Mouse (Mus musculus) thymus, postnatal 10 days (tissue): Measurements from ENCODE around the gene Tsga10ip.

Experiments
- DNase-seq, 2 experiments: peaks; one replicate each; pipeline ENCODE4 v3.0.0; 2021; ENCODE audit warnings: low spot score in 2 of 2

Gene Tsga10ip

DNA sequence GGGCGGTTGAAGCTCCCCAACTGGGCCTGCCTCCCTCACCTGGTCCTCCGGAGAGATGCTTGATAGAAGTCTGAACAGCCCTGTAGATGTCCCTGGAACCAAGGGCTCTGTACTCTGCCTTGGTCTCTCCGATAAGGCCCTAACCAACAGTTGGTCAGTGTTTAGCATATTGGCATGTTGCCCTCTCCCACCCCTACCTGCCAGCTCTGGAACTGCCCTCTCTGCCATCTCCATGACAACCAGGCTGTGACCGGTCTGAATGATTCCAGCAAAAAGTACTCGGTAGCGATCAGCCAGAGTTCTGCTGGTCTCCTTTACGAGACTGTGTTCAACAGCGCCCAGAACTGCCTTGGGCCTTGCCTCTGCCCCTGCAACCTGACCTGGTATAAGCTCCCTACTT lies at the start of gene Tsga10ip:
Tsga10ip (minus strand) TSS at position 234 of the 400 bp plus-strand sequence.
- DNase-seq: no peak

DNA sequence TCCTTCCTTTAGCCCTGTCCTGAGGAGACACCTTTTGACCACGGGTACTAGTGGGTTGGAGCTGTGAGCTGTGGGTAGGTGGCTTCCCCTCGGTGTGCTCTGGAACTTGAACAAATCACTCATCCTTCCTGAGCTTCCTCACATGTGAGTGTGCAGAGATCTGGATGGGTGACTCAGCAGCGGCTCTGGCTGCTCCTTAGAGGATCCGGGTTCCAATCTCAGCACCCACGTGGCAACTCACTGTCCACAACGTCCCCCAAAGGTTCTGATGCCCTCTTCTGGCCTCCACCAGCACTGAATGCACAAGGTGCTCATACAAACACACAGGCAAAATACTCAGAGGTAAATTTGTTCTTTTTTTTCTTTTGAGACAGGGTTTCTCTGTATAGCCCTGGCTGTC lies 49.4 kb upstream of the Tsga10ip start:
- DNase-seq: no peak

DNA sequence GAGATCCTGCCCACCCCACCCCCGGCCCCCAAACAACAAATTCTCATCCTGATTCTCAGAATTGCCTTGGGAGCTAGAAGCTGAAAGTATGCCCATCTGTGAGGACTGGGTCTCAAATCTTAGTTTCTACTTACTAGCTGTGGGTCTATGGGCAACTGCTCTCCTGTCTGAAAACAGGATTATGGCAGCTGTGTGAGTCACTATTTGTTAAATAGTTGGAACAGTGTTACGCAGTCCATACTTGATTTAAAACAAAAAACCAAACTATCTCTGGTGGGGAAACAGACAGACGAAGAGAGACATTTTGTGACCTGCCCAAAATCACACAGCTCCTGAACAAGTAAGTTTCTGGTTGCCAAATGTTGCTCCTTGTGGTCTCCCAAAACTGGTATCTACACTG lies 47.3 kb upstream of the Tsga10ip start:
- no peak for DNase-seq

DNA sequence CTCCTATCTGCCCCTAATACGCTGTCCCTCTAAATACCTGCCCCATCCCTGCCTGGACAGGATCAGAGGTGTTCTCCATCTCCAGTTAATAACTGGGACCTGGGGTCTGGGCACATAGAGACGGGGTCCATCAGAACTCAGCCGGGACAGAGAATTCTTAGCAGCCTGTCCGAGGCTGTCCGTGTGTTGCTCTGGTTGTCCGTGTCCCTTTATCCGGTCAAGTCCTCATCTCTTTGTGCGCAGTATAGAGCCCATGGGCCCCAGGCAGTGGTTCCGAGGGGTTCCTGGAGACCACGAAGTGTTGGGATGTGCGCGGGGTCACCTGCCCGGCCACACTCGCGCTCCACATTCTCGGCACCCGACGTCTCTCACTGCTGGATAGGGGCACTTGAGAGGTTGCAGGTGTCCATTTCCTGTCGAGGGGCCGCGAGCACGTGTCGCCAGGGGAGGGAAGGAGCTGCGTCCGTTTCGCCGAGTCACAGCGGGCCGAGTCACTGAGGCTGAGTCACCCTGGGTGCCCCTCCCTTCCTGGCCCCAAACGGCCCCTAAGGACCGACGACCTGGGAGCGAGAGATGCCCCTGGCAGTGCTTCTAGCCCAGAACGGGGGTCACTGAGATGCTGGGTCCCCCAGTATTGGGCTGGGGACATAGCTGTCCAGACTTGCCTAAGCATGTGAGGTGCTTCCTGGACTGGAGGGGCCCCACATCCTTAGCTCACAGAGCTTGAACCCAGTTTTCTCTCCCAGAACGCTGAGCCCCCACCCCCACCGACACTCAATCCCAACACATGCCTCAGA lies 46.2 kb upstream of the Tsga10ip start:
- DNase-seq: no peak

DNA sequence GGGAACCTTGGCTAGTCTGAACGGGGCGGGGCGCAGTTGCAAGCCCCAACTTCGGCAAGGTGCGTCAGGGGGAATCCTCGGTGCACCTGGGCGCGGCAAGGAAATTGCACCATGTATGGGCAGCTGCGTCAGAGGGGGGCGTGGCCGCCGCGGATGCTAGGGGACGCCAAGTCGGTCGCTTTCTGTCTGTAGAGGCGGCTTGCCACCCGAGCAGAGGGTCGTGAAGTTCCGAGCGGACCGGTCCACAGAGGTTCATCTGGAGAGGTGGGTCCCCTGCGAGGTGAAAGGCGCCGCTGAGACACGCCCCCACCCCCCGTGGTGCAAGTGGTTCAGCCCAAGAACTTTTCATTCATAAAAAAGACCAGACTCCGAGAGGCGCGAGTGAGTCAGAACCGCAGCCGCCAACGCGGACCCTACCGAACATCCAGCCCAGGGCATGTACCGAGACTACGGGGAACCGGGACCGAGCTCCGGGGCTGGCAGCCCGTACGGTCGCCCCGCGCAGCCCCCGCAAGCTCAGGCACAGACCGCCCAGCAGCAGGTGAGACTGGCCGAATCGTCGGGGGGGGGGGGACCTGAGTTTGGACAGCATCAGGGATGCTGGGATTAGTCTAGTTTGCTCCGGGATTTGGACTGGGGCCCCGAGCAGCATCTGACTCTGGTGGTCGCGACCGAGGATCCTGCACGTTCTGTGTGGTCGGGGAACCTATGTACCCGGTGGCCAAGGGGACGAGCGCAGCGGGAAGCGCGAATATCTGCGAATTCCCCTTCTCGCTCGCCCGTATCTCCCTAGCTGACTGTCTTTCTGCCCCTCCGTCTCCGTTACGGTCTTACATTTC lies 45.4 kb upstream of the Tsga10ip start, which contains the start of gene Fosl1:
Fosl1 (plus strand) TSS at position 33 of the 839 bp plus-strand sequence.
- DNase-seq: peak; percentile 73 to 81

DNA sequence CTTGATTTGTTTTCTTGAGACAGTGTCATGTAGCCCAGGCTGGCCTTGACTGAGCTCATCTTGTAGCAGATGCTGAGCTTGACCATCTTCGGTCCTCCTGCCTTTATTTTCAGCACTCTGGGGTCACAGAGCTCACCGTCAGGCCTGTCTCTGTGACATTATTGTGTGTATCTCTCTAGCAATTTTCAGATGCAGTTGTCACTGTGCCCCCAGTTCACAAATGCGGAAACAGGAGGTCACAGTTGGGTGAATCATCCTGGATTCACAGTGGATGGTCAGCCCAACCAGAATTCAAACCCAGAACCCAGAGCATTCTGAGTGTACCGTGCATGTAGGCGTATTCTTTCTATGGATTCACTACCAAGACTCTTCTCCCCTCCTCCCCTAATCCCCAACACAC lies 43.4 kb upstream of the Tsga10ip start:
- DNase-seq: no peak

DNA sequence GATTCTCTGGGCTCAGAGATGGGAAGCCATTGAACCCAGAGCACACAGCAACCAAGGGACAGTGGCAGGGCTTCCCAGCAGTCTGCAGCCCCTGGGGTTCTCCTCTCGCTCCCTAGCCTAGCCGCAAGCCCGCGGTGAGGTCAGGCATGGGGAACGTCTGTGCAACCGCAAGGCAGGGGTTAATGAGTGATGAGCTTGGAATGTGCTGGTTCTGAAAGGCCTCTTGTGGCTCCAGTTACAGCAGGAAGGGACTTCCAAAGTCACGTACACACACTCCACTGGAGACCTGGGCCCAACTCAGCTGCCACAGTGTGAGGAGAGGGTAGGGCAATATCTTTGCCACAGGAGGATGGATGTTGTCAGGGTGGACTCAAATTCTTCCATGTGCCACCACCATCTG lies 42.6 kb upstream of the Tsga10ip start:
- no peak for DNase-seq

DNA sequence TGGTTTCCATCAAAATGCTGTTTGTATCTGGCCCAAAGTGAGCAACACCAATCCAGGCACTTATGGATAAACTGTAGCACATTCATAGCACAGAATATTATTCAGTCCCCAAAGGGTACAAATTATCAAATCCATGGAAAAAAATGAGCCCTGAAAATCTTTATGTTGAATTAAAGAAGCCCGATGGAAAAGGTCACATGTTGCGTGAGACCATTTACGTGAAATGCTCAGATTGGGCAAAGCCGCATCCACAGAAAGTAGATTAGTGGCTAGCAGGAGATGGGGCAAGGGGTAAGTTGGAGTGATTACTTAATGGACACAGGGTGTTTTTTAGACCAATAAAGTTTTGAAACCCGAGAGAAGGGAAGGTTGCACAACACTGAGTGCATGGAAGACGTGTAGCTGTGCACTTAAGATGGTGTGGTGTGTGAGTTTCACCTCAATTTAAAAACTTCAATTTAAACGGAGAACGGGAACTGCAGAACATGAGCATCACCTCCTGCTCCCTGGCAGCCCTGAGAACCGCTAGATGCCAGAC lies 42.1 kb upstream of the Tsga10ip start:
- DNase-seq: no peak

DNA sequence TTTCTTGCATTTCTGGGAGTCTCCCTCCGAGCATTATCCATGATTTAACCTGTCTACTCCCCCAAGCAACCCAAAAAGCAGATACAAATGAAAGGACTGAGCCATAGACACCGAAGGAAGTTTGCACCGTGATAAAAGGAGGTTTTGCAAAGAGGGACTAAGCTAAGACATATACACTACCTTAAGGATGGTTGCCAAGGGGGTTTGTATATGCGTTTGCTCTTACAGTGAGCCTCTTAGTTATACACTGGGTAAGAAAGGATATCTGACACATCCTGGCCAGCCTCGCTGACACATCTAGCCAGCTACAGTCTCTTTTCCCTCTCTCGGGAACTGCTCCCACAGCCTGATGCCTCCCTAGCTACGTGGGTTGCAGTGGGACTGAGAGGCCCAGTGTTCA lies 31.6 kb upstream of the Tsga10ip start:
- DNase-seq: no peak

DNA sequence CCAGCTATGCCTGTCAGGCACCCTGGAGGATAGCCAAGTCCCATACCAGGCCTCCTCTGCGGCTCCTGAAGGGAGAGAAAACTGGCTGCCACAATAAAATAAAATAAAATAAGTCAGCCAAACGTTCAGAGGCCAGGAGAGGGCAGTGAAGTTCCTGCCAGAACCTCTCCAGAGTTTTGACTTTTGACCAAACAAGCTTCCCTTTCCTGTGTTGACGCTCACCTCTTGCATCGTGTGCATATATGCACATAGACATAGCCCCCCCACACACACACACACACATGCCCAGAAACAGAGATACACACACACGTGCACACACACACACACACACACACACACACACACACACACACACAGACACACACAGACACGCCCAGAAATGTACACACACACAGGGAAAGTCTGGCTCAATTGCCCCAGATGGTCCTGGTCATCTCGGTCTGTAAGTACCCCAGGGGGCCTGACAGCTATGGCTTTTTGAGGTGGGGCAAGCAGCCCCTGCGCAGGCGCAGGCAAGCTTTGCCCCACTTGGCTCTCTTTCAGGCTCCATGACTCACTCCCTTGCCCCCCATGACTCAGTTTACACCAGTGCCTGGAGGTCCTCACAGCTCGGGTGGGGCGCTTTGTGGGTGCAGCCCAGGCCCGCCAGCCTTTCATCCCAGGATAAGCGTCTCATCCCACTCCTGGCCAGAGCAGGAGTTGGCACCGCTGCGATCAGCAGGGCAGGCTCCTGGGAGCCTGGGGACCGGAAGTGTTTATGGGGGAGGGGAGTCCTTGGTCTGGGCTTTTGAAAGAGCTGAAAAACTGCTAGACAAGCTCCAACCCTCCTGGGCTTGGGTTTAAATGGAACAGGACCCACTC lies 30.9 kb upstream of the Tsga10ip start:
- DNase-seq: peak; percentile 64 to 67

DNA sequence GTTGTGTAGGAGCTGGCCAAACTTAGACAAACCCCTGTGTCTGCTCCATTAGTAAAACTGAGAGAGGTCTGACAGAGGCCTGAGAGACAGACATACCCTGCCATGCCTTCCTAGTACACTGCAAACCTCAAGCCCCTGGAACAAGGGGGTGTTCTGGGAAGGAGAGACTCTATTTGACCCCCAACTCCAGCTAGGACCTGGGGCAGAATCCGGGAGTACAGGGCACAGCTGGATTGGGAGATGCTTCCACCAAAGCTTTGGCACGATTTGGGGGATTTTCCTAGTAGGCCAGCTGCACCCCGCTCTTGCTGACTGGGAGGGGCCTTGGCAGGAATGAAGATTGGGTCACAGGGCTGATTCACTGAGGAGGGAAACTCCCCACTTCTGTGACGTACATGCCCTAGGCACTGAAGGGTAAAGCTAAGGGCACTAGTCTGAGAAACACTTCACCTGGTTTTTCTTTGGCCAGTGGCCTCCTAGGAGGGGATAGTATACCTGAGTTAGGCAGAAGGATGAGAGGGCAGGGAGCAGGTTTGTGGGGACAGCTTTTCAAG lies 29.7 kb upstream of the Tsga10ip start:
- DNase-seq: no peak

DNA sequence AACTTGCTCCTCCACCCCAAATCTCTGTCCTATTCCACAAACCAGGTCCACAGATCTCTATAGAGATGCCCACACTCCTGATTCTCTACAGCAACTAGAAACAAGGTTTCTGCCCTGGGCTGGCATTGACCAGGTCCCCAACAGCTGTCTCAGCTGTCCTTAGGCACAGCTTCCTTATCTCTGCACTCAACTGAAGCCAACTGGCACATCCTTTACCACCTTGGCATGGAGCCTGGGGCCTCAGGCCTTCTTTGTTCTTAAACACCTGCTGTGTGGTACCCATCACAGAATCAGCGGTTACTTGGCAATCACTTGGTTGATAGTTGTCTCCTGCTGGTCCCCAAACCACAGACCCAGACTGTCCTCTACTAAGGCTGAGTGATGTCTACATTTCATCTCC lies 28.1 kb upstream of the Tsga10ip start:
- DNase-seq: no peak

DNA sequence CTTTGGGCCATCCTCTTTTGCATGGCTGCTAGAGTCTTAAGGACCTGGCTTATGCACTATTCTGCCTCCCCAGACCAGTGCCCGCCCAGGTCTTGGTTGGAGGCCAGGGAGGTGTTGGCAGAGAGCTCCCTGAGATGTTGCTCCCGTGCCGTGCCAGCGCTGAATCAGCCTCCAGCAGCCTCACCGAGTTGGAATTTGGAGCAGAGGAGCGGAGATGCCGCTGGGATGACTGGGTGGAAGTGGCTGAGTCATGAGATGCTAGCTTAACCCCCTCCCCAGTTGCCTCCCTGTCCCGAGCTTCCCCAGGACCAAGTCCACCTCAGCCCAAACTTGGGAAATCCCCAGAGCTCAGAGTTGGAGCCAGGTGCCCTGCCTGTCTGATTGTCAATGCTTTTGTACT lies 27.5 kb upstream of the Tsga10ip start:
- no peak for DNase-seq

DNA sequence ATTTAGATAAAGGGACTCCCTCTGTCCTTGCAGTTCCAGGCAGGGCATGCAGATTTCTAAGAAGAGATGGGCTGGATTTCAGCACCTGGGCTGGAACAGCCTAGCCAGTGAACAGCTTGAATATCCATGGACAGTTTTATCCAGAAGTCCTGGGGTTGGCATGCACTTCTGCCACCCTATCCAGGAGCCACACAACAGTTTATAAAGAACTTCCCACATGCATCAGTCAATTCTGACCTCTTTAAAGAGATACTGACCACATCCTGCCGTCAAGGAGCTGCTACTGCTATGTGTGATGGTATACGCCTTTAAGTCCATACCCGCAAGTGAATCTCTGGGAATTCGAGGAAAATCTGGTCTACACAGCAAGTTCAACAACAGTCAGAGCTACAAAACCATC lies 26.9 kb upstream of the Tsga10ip start:
- DNase-seq: no peak

DNA sequence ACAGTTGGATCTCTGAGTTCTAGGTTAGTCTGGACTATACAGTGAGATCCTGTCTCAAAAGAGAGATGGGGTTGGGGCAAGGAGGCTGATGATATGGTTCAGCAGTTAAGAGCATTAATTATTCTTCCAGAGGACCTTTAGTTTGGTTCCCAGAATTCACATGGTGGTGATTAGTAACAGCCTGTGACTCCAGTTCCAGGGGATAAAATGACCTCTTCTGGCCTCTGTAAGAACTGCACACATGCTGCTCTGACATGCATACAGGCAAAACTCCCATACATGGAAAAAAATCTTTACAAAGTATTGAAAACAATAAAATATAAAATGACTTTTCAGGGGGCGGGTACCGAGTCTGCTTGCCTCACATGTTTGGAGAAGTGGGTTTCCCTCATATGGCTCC lies 25.8 kb upstream of the Tsga10ip start:
- DNase-seq: peak in 1 of 2 experiments; percentile 45

DNA sequence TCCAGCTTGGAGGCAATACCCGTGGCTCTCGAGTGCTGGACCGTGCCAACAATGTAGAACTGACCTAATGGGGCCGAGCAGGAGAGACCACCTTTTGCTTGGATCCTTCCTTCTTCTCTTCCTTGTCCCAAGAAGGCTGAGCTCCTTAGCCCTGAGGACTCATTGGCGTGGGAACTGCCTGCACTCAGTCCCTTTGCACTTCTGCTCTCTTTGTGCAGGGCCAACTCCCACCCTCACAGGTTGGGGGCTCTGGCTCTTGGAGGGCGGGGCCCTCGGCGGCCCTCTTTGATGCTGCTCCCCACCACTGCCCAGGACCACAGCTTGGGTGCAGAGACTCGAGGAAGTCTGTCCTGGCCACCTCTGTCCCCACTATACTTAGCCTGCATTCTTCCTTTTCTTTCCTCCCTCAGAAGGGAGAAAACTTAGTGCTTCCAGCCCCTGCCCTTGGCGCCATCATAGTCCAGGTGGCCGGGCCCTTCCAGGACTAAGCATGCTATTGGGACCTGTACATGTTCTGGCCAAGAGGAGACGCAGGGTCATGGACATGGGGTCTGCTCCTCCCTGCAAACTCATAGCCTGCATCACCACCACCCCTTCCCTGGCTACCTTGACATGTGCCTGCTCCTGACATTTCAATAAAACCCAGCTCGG lies 24.4 kb upstream of the Tsga10ip start:
- DNase-seq: no peak

DNA sequence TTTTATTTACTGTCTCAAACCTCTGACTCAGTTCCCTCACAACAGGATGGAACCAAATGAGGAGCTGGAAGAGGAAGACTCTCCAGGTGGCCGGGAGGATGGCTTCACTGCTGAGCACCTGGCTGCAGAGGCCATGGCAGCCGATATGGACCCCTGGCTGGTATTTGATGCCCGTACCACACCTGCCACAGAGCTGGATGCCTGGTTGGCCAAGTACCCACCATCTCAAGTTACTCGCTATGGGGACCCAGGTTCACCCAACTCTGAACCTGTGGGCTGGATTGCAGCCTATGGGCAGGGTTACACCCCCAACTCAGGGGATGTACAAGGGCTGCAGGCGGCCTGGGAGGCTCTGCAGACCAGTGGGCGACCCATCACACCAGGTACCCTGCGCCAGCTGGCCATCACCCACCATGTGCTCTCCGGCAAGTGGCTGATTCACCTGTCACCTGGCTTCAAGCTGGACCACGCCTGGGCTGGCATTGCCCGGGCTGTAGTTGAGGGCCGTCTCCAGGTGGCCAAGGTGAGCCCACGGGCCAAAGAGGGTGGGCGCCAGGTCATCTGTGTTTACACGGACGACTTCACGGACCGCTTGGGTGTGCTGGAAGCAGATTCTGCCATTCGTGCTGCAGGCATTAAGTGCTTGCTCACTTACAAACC lies 23.7 kb upstream of the Tsga10ip start:
- DNase-seq: no peak

DNA sequence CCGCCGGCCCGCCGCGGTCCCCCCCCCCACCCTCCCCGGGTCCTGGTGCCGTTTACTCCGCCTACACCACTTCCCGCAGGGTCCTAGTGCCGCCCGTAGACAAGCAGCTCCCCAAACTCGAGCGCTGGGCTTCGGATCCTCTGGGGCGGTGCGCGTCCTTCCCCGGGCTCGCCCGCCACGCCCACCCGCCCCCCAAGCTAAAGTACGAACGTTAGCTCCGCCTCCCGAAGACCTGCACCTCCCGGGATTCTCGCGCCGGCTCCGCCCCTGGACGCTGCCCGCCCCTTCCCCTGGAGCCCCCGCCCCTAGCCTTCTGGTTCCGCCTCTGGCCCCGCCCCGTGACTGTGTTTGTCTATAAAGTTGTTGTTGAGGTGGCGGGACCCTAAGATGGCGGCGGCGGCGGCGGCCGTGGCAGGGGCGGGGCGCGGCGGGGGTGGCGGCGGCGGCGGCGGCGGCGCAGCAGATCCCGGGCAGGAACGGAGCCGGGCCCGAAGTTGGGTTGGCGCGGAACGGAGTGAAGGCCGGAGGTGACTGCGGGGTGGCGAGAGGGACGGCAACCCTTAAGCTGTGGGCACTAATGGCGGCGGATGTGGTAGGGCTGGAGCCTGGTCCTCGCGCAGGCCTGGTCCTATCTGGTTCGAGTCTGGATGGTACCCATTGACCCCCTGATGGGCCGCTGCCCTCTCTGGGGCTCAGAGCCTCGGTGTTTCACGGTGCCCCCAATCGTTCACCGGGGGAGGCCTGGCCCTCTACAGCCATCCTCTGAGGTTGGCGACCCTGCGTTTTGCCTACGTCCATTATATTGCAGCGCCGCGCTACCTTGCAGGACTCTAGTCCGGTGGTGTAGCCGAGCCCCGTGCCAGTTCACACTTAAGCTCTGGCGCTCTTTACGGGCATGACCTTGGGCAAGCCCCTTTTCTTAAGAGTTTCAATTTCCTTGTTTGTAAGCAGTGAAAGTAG lies 22.7 kb upstream of the Tsga10ip start, which contains the start of the genes Drap1 and AI837181:
Drap1 (minus strand) TSS at position 198 of the 960 bp plus-strand sequence.
AI837181 (plus strand) TSS at position 363 of the 960 bp plus-strand sequence.
- DNase-seq: peak; percentile 91 to 98
